Mouse (Mus musculus): Measurements from ENCODE around the gene Ceacam20. TPM values are rescaled to one million over a fixed set of nuclear protein-coding genes. Genes with fewer than 3 reads are reported as not detected.
"Not testable (repeated sequence)": the region's sequence is repeated elsewhere in the genome, so short reads cannot be mapped to it uniquely, and the experiment has no call there.

The Ceacam20 gene
- polyA plus RNA-seq, 1 experiment from 2014 or later: not detected

DNA sequence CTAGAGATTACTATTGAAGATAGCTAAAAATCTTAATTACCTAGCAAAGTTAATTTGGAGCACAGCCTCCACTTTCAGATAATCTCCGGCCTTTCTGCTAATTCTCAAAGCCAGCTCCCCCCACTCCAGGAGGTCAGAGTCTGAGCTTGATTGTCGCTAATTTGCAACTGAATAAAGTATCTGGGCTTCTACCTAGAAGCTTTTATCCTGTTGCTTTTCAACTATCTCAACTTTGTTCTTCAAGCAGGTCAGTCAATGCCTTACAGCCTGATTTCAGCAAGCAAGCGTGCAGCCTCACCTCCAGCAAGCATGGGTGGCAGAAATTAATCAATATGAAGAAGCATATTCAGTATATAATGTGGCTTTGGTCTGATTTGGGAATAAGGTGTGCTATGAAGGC, 31.5 kb downstream of the Ceacam20 start:
- H3K4me3 ChIP-seq (replicated peaks); H3K9ac ChIP-seq; ATAC-seq (ENCODE audit: insufficient read depth); H3K9me3 ChIP-seq (replicated peaks); H3K27ac ChIP-seq (replicated peaks); H3K4me2 ChIP-seq; H3K36me3 ChIP-seq (replicated peaks); H3K4me1 ChIP-seq (replicated peaks); H3K27me3 ChIP-seq: not testable (repeated sequence)
- 50% methylated on average over 3 of the region's 3 CpGs for WGBS (ENCODE audit: insufficient replicate concordance)

DNA sequence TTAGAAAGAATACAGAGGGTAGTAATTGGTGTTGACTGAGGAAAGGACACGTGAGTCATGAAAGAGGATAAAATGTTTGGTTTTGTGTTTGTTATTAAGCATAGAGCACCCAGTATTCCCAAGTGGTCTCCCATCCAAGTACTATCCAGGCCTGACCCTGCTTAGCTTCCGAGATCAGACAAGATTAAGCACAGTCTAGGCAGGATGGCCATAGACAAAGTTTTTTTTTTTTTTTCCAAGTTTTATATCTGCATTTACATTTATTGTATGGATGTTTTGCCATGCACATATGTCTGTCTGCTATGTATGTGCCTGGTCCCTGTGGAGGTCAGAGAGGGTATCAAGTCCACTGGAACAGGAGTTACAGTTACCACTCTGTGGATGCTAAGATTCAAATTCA, 44.8 kb downstream of the Ceacam20 start:
- 48% methylated on average over 2 of the region's 2 CpGs for WGBS (ENCODE audit: insufficient replicate concordance)
- no peaks in the 10 kb centered on the region for H3K27me3 ChIP-seq
- no peak overlapping the region for H3K4me2 ChIP-seq
- no peak overlapping the region for H3K27ac ChIP-seq (replicated peaks)
- H3K9ac ChIP-seq: no peak overlapping the region
- no peak overlapping the region for H3K4me3 ChIP-seq (replicated peaks)
- ATAC-seq (ENCODE audit: insufficient read depth): no peak
- H3K4me1 ChIP-seq (replicated peaks): no peaks in the 10 kb centered on the region
- no peaks in the 10 kb centered on the region for H3K36me3 ChIP-seq (replicated peaks)
- H3K9me3 ChIP-seq (replicated peaks): no peaks in the 10 kb centered on the region

Other genes with a start within 250 kb of the Ceacam20 start
- 87.2 and 91.8 TPM in 2 replicates for gene Tomm40, start 250.0 kb upstream of the Ceacam20 start, polyA plus RNA-seq (2015; fragmentation: Nextera tagmentation; extraction: Ambion mirVana)
- gene Nectin2, start 214.9 kb upstream of the Ceacam20 start, polyA plus RNA-seq (2015; fragmentation: Nextera tagmentation; extraction: Ambion mirVana): 15.2 and 19.5 TPM in 2 replicates
- 10.3 and 11.3 TPM in 2 replicates for gene Bcam, start 194.4 kb upstream of the Ceacam20 start, polyA plus RNA-seq (2015; fragmentation: Nextera tagmentation; extraction: Ambion mirVana)
- 3.5 and 3.8 TPM in 2 replicates for gene Cblc, start 168.6 kb upstream of the Ceacam20 start, polyA plus RNA-seq (2015; fragmentation: Nextera tagmentation; extraction: Ambion mirVana)
- gene Bcl3, start 142.6 kb upstream of the Ceacam20 start, polyA plus RNA-seq (2015; fragmentation: Nextera tagmentation; extraction: Ambion mirVana): 4.7 and 5.3 TPM in 2 replicates
- gene Gm19345, start 113.4 kb upstream of the Ceacam20 start, polyA plus RNA-seq (2015; fragmentation: Nextera tagmentation; extraction: Ambion mirVana): not detected in 2 replicates
- gene Ceacam16, start 104.1 kb upstream of the Ceacam20 start, polyA plus RNA-seq (2015; fragmentation: Nextera tagmentation; extraction: Ambion mirVana): not detected in 2 replicates
- gene Ceacam19, start 77.4 kb upstream of the Ceacam20 start, polyA plus RNA-seq (2015; fragmentation: Nextera tagmentation; extraction: Ambion mirVana): not detected in 2 replicates
- 2.8 and 3.4 TPM in 2 replicates for gene Pvr, start 44.3 kb upstream of the Ceacam20 start, polyA plus RNA-seq (2015; fragmentation: Nextera tagmentation; extraction: Ambion mirVana)
- 0.17 and 0.23 TPM in 2 replicates for gene Igsf23, start 14.7 kb upstream of the Ceacam20 start, polyA plus RNA-seq (2015; fragmentation: Nextera tagmentation; extraction: Ambion mirVana)
- gene Nlrp9b, start 26.1 kb downstream of the Ceacam20 start, polyA plus RNA-seq (2015; fragmentation: Nextera tagmentation; extraction: Ambion mirVana): not detected in 2 replicates
- not detected in 2 replicates for gene Vmn1r91, start 134.3 kb downstream of the Ceacam20 start, polyA plus RNA-seq (2015; fragmentation: Nextera tagmentation; extraction: Ambion mirVana)
- not detected in 2 replicates for gene Gm16442, start 157.2 kb downstream of the Ceacam20 start, polyA plus RNA-seq (2015; fragmentation: Nextera tagmentation; extraction: Ambion mirVana)
- gene Vmn1r93, start 173.7 kb downstream of the Ceacam20 start, polyA plus RNA-seq (2015; fragmentation: Nextera tagmentation; extraction: Ambion mirVana): not detected in 2 replicates
- not detected in 2 replicates for gene Vmn1r94, start 203.0 kb downstream of the Ceacam20 start, polyA plus RNA-seq (2015; fragmentation: Nextera tagmentation; extraction: Ambion mirVana)
- gene Vmn1r95, start 228.3 kb downstream of the Ceacam20 start, polyA plus RNA-seq (2015; fragmentation: Nextera tagmentation; extraction: Ambion mirVana): not detected in 2 replicates
- not detected in 2 replicates for gene Gm6164, start 240.2 kb downstream of the Ceacam20 start, polyA plus RNA-seq (2015; fragmentation: Nextera tagmentation; extraction: Ambion mirVana)